Comparison of ENCODE assay signal across 23 mouse cellular contexts in genomic region chr6:141849051-141849450, GRCm38 (mm10). TPM values are rescaled to one million over a fixed set of nuclear protein-coding genes. Genes with fewer than 3 reads are reported as not detected.
DNase-seq lines count a peak whose midpoint lies in the region; ATAC-seq lines count a peak whose summit lies in the region.
"Had no signal": no experiment of that assay in that cellular context is flagged by ENCODE, and none has a peak within 500 bp of the region (broad histone marks: within the 10 kb centered on the region; RNA-seq: fewer than 3 reads in every experiment).

No protein-coding gene starts in this region.

- H3K9me3 ChIP-seq in kidney, embryonic 15.5 days (replicated peaks), result no peaks in the 10 kb centered on the region; the same call in 1 of the 2 replicates
- H3K9me3 ChIP-seq: embryonic facial prominence, embryonic 10.5 days; limb, embryonic 13.5 days; liver, embryonic 12.5 days; midbrain, embryonic 12.5 days; stomach, embryonic 15.5 days had no signal

- WGBS in kidney, embryonic 15.5 days, result 10% methylated on average over 4 of the region's 4 CpGs

- H3K4me3 ChIP-seq in kidney, embryonic 15.5 days (replicated peaks), result no peak overlapping the region
- H3K4me3 ChIP-seq: embryonic facial prominence, embryonic 10.5 days; limb, embryonic 13.5 days; liver, embryonic 12.5 days; midbrain, embryonic 12.5 days; stomach, embryonic 15.5 days had no signal

- no peak for DNase-seq in kidney, adult 9 months
- DNase-seq in ES-CJ7 (ENCODE audit: low read depth, low spot score) (peak; percentile 33), R1 (ENCODE audit: low read depth, low spot score) (peak; percentile 2)
- DNase-seq in kidney, postnatal 4 days, result peak; percentile 18 to 40
- no peak for DNase-seq in adrenal gland, postnatal 25 days
- DNase-seq in cerebellum, postnatal 36 days, result no peak
- DNase-seq: adrenal gland, postnatal 14 days; cerebellum, adult 8-10 months; heart, postnatal 4 days; lung, postnatal 10 days had no signal

- peak overlapping the region; percentile 16; the same call in 1 of the 2 replicates for H3K27ac ChIP-seq in kidney, embryonic 15.5 days
- H3K27ac ChIP-seq: embryonic facial prominence, embryonic 10.5 days; hindbrain, embryonic 14.5 days; limb, embryonic 13.5 days; liver, embryonic 12.5 days; midbrain, embryonic 12.5 days; stomach, embryonic 15.5 days had no signal

- H3K4me1 ChIP-seq in kidney, embryonic 15.5 days, result no peaks in the 10 kb centered on the region
- H3K4me1 ChIP-seq: embryonic facial prominence, embryonic 10.5 days; limb, embryonic 13.5 days; liver, embryonic 12.5 days; midbrain, embryonic 12.5 days; stomach, embryonic 15.5 days had no signal

- H3K9ac ChIP-seq in kidney, embryonic 15.5 days, result no peak overlapping the region
- H3K9ac ChIP-seq: hindbrain, embryonic 14.5 days; limb, embryonic 13.5 days; liver, embryonic 12.5 days; midbrain, embryonic 12.5 days; stomach, embryonic 15.5 days had no signal

- peak; percentile 72 for ATAC-seq in kidney, embryonic 15.5 days (replicated peaks; ENCODE audit: low FRiP score)
- ATAC-seq: liver, embryonic 12.5 days had no signal

- 0 out of 2 replicates have a peak overlapping the region, but pooled peaks have one; percentile 5 for H3K4me2 ChIP-seq in kidney, embryonic 15.5 days
- H3K4me2 ChIP-seq: hindbrain, embryonic 14.5 days; limb, embryonic 13.5 days; liver, embryonic 12.5 days; midbrain, embryonic 12.5 days; stomach, embryonic 15.5 days had no signal

- H3K36me3 ChIP-seq in kidney, embryonic 15.5 days, result no peaks in the 10 kb centered on the region
- H3K36me3 ChIP-seq: embryonic facial prominence, embryonic 10.5 days; limb, embryonic 13.5 days; liver, embryonic 12.5 days; midbrain, embryonic 12.5 days; stomach, embryonic 15.5 days had no signal

- H3K27me3 ChIP-seq in kidney, embryonic 15.5 days, result no peaks in the 10 kb centered on the region
- H3K27me3 ChIP-seq: limb, embryonic 13.5 days; liver, embryonic 12.5 days; midbrain, embryonic 12.5 days; stomach, embryonic 15.5 days had no signal

RNA-seq across cellular contexts. Expression of gene Slco1a4, which starts 6.9 kb away (rescaled TPM):
- 3.5 and 4.5 TPM in 2 replicates for polyA plus RNA-seq in kidney, embryonic 15.5 days (2015; fragmentation: Nextera tagmentation; extraction: Ambion mirVana)
- total RNA-seq in adrenal gland, postnatal 25 days (2021), result 0.58 and 1.4 TPM in 2 replicates
- total RNA-seq: common myeloid progenitor, adult 5-6 weeks; gastrocnemius, adult 18-20 months; monocyte, adult 5-6 weeks; neutrophil, adult 5-6 weeks had no signal
- polyA plus RNA-seq: C2C12; embryonic facial prominence, embryonic 10.5 days; intestine, embryonic 14.5 days; liver, embryonic 12.5 days; midbrain, embryonic 12.5 days; stomach, embryonic 15.5 days had no signal

Comparison
In these comparisons a context has a peak if more than half of its experiments do, and no peak if none do; other contexts are left out.
1. DNase-seq: peak in ES-CJ7 (single experiment), R1 (single experiment) and kidney, postnatal 4 days (2 of 2); none in kidney, adult 9 months (single experiment), adrenal gland, postnatal 25 days (single experiment) and cerebellum, postnatal 36 days (0 of 2).